Mouse (Mus musculus) myocyte (in vitro differentiated cells): ENCODE data around the gene Ubtd1.

ENCODE experiments used
- E2F4 ChIP-seq: IDR thresholded peaks from one replicate; pipeline ENCODE4 v1.6.1; 2011; ENCODE audit warnings: mild to moderate bottlenecking, control low read depth, moderate library complexity; ENCODE audit not compliant: insufficient read depth
- MYOD1 ChIP-seq, 3 experiments: IDR thresholded peaks; one replicate each; pipeline ENCODE4 v1.6.1; 2011; ENCODE audit warnings: control low read depth in 2 of 3, low read depth in 2 of 3, mild to moderate bottlenecking in 2 of 3, moderate library complexity in 1 of 3; ENCODE audit not compliant: insufficient read length in 2 of 3, control insufficient read depth in 1 of 3
- MYOG ChIP-seq, 3 experiments: IDR thresholded peaks; one replicate each; pipeline ENCODE4 v1.6.1; 2011; ENCODE audit warnings: control low read depth in 2 of 3, low read depth in 2 of 3, mild to moderate bottlenecking in 2 of 3; ENCODE audit not compliant: insufficient read length in 2 of 3, control insufficient read depth in 1 of 3, insufficient read depth in 1 of 3
- POLR2A ChIP-seq: IDR thresholded peaks from one replicate; pipeline ENCODE4 v1.6.1; 2011; ENCODE audit warnings: low read depth, mild to moderate bottlenecking, control low read depth, moderate library complexity; ENCODE audit not compliant: insufficient read length
- POLR2AphosphoS2 ChIP-seq: IDR thresholded peaks from one replicate; pipeline ENCODE4 v1.6.1; 2011; ENCODE audit warnings: low read depth, control low read depth; ENCODE audit not compliant: insufficient read length
- TCF12 ChIP-seq: IDR thresholded peaks from one replicate; pipeline ENCODE4 v1.6.1; 2011; ENCODE audit warnings: mild to moderate bottlenecking, control low read depth; ENCODE audit not compliant: poor library complexity, insufficient read depth, severe bottlenecking
- USF1 ChIP-seq: IDR thresholded peaks from one replicate; pipeline ENCODE4 v1.6.1; 2011; ENCODE audit warnings: low read depth, mild to moderate bottlenecking, control low read depth, moderate library complexity

DNA sequence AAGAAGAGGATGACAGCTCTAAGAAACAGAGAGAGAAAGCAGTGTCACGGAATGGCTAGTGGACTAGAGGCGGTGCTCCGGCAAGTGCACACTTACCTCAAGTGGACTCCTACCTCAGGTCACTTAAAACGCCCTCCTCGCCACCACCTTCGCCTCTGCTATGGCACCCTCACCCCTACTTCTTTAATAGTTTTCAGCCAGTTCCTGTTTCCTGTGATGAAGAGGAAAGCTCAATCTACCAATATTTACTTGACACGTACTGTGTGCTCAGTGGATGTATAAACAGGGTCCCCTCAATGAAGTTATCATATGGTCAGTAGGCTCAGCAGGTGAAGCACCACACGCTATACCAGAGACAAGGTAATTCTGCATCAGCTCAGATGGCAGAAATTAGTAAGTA lies 97.0 kb downstream of the Ubtd1 start:
- TF ChIP-seq MYOD1 (IDR thresholded peaks at IDR 0.05; ENCODE audit: control insufficient read depth in 1 of 3, insufficient read length in 2 of 3, low read depth in 2 of 3), result no peak
- TF ChIP-seq POLR2A, result no peak
- no peak for TF ChIP-seq POLR2AphosphoS2
- no peak for TF ChIP-seq TCF12
- no peak for TF ChIP-seq USF1
- no peak for TF ChIP-seq E2F4
- TF ChIP-seq MYOG (IDR thresholded peaks at IDR 0.05; ENCODE audit: control insufficient read depth in 1 of 3, insufficient read depth in 1 of 3, insufficient read length in 2 of 3, low read depth in 2 of 3), result no peak
